Mouse (Mus musculus): ENCODE measurements around the gene Rpsa.

GRCm38 (mm10) chr9:120129276-120129675, 1.8 kb downstream of the Rpsa start:
- TF ChIP-seq TAL1 (IDR thresholded peaks at IDR 0.05; ENCODE audit: low read length) (no peak), GATA1 (IDR thresholded peaks at IDR 0.05; ENCODE audit: low read length) (no peak)
